Mouse (Mus musculus) R1 (cell line): ENCODE measurements around the gene Hist2h2aa1.
"Not testable (repeated sequence)": the region's sequence is repeated elsewhere in the genome, so short reads cannot be mapped to it uniquely, and the experiment has no call there.

Source experiments
- DNase-seq: peaks from one replicate; pipeline ENCODE4 v3.0.0-alpha.2; 2018; ENCODE audit warnings: low read depth, low spot score

Gene Hist2h2aa1

DNA sequence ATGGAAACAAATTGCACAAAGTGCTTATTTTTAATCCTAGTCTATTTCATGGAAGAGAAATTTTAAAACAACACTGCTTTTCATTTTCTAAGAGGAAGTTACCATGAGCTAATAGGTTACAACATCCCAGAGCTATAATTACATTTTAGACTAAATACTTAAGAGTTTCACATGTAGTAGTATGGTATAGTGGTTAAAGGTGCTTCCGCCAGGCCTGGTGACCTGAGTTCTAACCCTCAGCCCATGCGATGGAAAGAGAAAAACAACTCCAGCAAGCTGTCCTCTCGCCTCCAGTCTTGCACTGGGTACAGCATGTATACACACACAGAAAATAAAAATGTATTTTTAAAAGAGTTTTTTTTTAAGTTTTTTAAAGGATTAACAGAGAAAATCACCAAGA lies 6.5 kb downstream of the Hist2h2aa1 start:
- DNase-seq: no peak

DNA sequence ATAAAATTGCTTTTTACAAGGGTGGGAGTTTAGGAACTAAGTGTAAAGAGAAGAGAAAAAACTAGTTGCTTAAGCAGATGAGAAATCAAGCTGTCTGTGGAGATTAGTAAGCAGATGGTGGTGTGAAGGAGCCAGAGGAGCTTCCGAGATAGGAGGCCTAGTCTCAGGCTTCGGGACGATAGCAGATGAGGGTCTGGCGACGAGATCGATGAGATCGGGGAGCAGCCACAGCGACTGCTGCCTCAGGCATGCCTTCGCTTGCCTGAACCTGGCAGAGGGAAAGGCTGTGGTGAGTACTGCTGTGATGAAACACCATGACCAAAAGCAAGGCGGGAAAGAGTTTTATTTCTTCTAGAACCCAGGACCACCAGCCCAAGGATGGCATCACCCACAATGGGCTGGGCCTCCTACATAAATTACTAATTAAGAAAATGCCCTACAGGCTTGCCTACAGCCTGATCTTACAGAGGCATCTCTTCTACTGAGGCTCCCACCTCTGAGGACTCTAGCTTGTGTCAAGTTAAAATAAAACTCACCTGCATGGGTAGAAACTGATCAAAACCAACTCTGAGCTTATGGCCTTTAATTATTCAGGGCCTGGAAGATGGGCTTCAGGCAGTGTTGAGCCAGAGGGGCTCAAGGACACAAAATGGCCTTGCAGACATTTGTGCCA lies 9.5 kb downstream of the Hist2h2aa1 start:
- DNase-seq: peak; percentile 79

DNA sequence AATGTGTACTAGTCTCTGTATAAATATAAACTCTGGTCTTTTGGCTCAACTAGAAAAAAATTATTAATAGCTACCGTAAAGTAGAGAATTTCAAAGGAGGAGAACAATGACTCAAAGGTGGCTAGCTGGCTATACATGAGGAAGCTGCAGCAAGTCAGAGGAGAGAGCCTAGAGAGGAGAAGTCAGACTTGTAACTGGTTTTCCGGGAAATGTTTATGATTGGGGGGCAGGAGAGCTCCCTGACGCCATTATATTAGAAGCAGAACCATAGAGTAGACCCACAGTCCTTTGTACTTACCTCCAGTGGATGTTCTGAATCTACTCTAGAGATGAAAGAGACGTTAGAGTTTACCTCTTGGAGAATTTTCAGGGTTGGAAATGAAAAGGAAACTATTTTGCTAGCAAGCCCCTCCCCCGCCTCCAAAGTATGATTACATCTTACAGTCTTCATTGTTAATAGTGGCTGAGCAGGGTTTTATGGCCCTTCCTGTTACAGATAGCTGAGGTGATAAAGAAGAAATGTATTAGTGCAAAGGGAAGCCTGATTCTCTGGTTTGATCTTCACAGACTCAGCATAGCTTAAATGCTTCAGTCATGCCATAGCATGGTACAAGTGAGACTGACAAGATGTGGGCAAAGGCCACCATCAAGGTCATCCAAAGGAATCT lies 10.8 kb downstream of the Hist2h2aa1 start:
- no peak for DNase-seq

DNA sequence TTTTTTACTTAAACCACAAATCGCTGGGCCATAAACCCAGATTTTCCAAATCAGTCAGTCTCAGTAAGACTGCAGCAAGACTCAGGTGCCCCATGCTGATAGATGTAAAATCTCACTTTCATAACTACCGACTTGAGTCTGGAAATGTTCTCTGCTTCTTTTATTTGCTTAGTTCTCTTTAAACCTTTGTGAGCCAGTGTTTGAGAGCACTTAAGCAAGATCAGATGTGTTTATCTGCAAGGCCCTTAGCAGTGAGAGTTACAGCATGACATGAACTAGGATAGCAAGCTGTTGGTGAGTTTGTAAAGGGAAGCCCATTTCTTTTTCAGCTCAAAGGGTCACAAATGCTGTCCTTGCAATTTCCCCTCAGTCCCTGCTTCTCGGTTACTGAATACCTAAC lies 11.9 kb downstream of the Hist2h2aa1 start:
- no peak for DNase-seq

DNA sequence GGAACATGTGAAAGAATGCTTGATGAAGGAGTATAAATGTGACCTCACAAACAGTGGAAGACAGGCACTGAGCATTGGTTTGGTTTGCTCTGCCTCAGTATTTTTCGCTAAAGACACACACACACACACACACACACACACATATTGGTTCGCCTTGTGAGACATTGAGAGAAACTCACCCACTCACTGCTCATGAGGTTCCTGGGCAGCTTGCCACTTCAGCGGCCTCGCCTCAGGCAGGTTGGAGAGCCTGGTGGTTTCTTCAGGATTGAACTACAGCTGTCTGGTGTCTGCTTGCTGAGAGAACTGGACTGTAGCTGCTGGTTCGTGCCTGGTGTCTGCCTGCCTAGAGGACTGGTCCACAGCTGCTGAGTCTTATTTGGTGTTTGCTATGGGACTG lies 14.9 kb downstream of the Hist2h2aa1 start:
- no peak for DNase-seq

DNA sequence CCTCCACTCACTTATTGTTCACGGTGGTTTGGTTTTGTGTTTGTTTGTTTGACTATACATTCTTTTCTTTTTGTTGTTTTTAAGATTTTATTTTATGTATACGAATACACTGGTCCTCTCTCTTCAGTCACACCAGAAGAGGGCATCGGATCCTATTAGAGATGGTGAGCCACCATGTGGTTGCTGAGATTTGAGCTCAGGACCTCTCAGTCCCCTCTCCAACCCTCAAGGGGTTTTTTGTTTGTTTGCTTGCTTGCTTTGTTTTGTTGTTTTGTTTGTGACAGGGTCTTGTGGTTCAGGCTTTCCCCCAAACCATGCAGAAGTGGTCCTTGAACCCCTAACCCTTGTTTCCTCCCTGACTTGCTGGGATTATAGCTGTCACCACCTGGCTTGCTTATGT lies 16.3 kb downstream of the Hist2h2aa1 start:
- no peak for DNase-seq

DNA sequence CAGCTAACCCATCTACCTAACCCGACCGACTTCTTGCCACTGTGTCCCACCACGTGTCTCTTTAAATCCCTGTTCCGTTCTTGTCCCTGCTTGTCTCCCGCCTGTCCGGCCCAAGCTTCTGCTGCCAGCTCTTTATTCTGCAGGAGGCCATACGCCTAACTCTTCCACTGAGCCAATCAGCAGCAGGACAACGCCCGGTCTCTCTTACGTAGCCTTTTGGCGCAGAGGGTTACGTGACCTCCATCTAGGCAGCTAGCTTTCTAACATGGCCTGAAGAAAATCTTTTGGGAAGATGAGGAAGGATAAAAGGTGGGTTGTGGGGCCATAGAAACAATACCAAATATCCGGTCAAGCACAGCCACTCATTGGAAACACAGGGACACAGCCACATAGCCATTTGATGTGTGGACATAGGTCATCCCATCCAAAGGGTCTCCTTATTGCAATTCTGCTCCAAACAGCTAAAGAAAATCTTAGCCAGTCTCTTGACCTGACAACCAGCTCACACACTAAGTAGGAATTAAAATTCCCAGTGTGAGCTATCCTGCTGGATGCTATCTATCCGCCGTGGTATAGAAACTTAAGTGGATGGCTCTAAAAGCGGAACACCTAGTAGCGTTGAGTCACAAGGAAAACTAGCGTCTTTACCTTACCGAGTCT lies 17.0 kb downstream of the Hist2h2aa1 start:
- peak; percentile 93 for DNase-seq

DNA sequence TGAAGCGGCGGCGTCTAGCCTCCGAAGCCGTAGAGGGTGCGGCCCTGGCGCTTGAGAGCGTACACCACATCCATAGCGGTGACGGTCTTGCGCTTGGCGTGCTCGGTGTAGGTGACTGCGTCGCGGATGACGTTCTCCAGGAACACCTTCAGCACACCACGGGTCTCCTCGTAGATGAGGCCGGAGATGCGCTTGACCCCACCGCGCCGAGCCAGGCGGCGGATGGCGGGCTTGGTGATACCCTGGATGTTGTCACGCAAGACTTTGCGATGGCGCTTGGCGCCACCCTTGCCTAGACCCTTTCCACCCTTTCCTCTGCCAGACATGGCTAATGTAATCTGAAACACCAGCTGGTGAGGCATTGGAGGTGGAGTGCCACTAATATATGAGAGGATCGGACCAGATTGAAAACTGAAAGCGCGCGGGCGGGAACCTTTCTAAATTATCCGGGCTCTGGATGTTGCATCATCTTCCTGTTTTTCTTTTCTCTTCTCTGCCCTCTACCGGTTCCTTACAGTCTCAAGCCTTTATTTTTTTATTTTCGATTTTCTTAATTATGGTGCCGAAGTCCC lies 17.8 kb downstream of the Hist2h2aa1 start, which contains the start of gene Hist2h4:
Gene Hist2h4 (minus strand): TSS at position 333 of the 572 bp plus-strand sequence.
- peak; percentile 96 for DNase-seq

DNA sequence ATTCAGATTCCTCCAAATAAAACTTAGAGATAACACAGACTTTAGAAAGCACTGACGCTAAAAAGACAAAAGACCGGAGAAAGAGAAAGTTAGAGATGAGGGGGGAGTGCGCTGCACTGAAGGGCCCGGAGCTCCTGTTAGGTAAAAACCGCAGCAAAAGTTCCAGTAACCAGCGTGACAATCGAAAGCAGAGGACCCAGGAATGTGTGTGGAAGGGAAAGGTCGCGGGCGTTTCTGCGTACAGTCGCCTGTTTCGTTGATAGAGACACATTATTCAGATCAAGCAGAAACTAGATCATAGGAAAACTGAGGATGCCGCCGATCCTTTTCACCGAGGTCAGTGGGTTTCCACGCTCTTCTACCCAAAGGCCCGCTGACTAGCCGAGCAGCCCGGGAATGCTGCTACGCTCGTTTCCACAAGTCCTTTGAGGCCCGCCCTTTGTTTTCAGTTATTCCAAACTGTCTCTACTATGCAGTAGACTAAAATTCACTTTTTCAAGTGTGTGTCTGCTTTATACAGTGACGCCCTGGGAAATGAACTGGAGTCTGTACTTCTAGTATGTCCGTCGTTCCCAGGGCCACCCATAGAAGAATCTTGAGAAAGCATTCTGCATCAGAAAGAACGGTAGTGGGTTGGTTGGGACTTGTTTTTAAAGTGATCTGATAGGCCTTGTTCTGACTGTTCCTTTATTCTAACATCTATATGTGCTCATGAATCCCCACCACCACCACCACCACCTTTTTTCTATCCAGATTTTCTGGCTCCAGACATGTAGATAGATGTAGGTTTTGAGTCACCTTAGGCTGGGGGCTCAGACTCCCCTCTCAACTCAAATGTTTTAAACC lies 18.5 kb downstream of the Hist2h2aa1 start:
- peak; percentile 55 for DNase-seq

DNA sequence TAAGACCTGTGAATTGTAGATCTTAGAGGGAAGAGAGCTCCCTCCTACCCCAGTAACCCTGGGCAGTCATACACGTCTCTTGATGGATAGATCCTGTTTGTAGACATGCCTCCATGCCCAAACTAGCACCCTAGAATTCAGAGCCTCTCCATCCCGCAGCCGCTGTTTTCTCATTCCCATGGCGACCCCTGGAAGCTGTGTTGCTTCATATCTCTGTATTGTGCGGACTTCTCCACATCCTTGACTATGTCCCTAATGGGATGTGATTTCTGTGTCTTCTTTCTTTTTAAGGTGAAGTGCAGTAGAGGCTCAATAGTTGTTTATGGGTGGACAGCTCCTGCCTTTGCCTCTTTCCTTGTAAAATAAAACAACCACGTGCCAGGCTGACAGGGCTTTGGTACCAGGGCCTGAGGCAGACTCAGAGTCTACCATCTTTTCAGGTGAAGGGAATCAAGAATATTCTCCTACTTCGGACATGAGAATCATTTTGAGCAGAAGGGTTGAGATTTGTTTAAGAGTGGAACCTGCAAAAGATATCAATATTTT lies 19.2 kb downstream of the Hist2h2aa1 start:
- no peak for DNase-seq

DNA sequence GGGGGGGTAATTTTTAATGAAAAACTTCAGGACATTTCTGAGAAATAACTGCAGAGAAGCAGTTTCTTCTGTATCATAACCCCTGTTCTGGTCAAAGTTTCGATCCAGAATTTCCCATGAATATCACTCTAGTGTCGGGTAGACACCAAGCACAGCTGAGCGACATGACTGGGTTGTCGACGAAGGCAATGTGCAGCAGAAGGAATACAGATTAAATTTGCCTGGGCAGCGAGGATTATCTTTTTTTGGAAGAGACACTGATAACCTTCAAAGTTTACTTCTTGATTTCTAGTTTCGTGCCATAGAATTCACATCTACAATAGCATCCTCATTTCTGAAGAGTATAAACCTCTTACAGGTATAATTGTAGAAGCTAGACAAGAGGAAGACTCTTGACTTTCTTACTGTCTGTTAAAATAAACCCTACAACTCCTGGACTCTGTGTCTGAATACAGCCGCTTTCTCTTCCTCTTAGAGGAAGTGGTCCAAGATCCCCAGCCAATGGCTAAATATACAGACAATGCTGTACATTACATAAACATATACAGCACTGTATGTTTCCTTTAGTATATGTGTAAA lies 20.9 kb downstream of the Hist2h2aa1 start:
- DNase-seq: no peak

DNA sequence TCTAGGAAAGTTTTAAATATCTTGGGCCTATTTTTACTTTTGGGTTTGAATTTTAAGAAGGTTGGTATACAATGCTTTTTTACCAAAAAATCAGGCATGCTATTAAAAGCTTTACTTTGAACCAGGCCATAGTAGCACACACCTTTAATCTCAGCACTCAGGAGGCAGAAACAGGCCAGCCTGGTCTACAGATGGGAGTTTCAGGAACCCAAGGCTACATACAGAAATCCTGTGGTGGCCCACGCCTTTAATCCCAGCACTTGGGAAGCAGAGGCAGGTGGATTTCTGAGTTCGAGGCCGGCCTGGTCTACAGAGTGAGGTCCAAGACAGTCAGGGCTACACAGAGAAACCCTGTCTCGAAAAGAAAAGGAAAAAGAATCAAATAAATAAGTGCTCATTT lies 22.2 kb downstream of the Hist2h2aa1 start:
- no peak for DNase-seq

DNA sequence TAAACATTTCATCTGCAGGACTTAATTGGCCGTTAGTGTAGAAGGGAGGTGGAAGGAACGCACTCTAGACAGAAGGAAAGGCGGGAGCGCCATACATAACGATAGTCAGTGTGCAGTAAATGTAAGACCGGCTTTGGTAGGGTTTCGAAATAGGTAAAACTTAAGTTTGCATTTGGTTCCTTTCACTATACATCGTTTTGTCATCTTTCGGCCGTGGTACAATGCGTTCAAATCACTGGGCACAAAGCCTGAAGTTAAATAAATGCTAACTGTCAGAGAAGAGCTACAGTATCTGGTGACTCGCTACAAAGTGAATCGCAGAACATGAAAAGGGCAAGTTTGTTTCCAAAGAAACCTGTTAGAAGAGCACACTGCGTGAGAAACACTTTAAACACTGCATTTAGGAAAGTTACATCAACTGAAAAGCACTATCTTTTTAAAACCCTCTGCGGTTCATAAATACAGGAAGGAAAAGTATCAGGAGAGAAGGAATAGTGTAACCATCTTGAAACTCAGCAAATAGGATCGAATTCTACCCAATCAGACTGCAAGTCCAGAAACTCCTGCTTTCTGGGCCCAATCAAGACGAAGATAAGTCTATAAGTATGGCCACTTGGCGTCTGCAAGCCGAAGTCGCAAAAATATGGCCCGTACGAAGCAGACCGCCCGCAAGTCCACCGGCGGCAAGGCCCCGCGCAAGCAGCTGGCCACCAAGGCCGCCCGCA lies 22.9 kb downstream of the Hist2h2aa1 start, which contains the start of gene Hist2h3b:
Gene Hist2h3b (plus strand): TSS at position 604 of the 725 bp plus-strand sequence.
- peak; percentile 94 for DNase-seq

DNA sequence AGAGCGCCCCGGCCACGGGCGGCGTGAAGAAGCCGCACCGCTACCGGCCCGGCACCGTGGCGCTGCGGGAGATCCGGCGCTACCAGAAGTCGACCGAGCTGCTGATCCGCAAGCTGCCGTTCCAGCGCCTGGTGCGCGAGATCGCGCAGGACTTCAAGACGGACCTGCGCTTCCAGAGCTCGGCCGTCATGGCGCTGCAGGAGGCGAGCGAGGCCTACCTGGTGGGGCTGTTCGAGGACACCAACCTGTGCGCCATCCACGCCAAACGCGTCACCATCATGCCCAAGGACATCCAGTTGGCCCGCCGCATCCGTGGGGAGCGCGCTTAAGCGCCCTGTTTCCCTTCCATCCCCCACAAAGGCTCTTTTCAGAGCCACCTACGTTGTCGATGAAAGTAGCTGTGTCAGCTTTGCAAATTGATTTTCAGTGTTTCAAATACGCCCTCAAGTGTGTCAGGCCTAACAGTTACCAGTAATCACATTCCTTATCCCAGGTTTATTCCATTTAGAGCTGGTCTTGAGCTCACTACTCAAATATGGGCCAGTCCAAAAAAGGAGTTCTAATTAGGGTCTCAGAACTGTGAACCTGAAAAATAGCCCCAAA lies 23.6 kb downstream of the Hist2h2aa1 start:
- not testable (repeated sequence) for DNase-seq

DNA sequence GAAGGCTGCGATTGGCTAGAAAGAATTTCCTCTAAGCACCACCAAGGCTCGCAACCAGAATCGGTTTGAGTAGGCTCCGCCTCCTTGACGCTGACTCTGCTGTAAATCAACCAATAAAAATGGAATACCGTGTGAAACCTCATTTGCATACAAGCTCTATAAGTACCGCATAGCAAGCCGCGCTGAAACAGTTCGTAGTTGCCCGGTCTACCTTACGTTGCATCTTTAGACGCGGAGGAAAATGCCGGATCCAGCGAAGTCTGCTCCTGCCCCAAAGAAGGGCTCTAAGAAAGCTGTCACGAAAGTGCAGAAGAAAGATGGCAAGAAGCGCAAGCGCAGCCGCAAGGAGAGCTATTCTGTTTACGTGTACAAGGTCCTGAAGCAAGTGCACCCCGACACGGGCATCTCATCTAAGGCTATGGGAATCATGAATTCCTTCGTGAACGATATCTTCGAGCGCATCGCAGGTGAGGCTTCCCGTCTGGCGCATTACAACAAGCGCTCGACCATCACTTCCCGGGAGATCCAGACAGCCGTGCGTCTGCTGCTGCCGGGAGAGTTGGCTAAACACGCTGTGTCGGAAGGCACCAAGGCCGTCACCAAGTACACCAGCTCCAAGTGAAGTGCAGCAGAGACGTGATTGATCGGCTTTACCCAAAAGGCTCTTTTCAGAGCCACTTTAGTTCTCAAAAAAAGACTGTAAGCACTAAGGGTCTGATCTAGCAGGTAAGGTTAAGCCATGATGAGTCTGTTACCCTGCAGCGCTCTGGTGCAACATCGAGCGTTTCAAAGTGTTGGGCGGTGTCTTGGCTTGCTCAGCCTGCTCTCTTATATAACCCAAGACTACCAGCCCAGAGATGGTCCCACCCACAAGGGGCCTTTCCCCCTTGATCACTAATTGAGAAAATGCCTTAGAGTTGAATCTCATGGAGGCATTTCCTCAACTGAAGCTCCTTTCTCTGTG lies 24.5 kb downstream of the Hist2h2aa1 start, which contains the start of gene Hist2h2bb:
Gene Hist2h2bb (plus strand): TSS at position 242 of the 964 bp plus-strand sequence.
- DNase-seq: peak; percentile 99

DNA sequence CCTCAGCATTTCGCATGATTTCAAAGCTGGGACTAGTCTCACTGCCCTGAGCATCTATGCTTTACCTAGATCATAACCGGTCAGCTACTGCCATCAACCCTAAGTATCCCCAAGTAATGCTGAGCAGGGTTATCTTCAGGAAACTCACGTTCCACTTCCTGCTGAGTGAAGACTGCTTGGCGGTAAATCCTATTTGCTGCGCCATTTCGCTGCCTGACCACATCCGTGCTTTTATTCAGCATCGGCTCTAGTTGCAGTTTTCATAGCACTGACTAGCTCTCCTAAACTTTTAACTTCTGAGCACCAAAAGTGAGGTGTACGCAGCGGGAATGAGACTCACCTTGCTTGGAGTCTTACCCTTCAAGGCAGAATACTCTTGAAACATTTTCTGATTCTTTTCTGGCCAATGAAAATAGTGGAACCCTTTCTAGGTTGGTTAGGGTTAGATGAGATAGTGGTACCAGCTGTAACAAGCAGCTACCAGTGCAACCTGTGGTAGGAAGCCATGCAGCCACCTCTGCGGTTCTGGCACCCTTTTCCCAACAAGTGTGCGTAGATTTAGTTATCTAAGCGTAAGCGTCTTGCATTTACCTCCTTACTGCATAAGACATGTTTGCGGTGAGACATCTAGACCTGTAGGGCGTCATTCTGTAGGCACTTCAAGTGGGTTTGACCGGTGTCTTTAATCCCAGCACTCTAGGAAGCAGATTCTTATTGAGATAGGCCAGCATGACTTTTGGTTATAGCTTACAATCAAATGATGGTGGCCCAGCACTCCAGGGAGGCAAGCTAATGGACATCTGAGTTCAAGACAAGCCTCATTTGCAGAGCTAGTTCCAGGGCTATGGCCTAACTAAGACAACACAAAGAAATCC lies 28.5 kb downstream of the Hist2h2aa1 start:
- DNase-seq: peak; percentile 61

DNA sequence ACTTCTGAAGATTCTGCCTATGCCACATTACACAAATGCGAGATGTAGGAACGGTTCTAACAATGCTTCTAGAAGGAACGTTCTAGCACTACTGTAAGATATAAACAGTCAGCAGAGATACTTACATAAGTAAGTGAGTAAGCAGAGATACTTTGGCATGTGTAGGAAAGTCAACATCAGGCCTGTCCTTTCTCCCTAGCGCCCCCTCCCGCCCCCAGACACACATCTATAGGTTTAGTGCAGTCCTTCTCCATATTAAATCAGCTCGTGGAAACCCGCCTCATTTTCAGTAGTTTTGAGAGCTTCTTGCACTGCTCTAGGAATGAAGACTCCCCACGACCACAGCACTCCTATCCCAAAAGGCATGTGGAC lies 32.1 kb downstream of the Hist2h2aa1 start:
- peak; percentile 78 for DNase-seq
